Mouse (Mus musculus) testis, adult 2 months (tissue): ENCODE data around the gene Slc24a4. TPM values are rescaled to one million over a fixed set of nuclear protein-coding genes. Genes with fewer than 3 reads are reported as not detected.
A peak's percentile ranks its signal among the peaks of the same experiment; 100 is the strongest.

Source experiments
- H3K27ac ChIP-seq: fragments of 200-500 bp; 2 replicates; pipeline ENCODE4 v1.5.1; 2012; ENCODE audit warnings: low read depth, low read length; ENCODE audit not compliant: control insufficient read depth, insufficient read depth
- H3K27me3 ChIP-seq: fragments of 200-500 bp; 2 replicates; pipeline ENCODE4 v1.6.1; 2012; ENCODE audit warnings: mild to moderate bottlenecking, low read length, moderate library complexity; ENCODE audit not compliant: control insufficient read depth, insufficient read depth
- H3K36me3 ChIP-seq: fragments of 200-500 bp; 2 replicates; pipeline ENCODE4 v1.6.1; 2012; ENCODE audit warnings: mild to moderate bottlenecking, low read length; ENCODE audit not compliant: control insufficient read depth, insufficient read depth
- H3K4me1 ChIP-seq: fragments of 200-500 bp; 2 replicates; pipeline ENCODE4 v1.6.1; 2012; ENCODE audit warnings: low read length; ENCODE audit not compliant: control insufficient read depth, insufficient read depth
- H3K4me3 ChIP-seq: fragments of 200-500 bp; 2 replicates; pipeline ENCODE4 v1.5.1; 2012; ENCODE audit warnings: low read depth, mild to moderate bottlenecking, low read length, moderate library complexity, mixed read lengths; ENCODE audit not compliant: control insufficient read depth
- CTCF ChIP-seq: fragments of 200-500 bp; IDR thresholded peaks from 2 replicates; pipeline ENCODE4 v1.5.1; 2012; ENCODE audit warnings: low read depth, mild to moderate bottlenecking, inconsistent platforms, low read length, moderate library complexity; ENCODE audit not compliant: control insufficient read depth, insufficient read depth, insufficient replicate concordance
- POLR2A ChIP-seq: fragments of 200-500 bp; IDR thresholded peaks from 2 replicates; pipeline ENCODE4 v1.6.1; 2012; ENCODE audit warnings: low read depth, mild to moderate bottlenecking, inconsistent platforms, low read length, moderate library complexity; ENCODE audit not compliant: control insufficient read depth
- polyA plus RNA-seq: library from polyadenylated mRNA; depleted of rRNA; stranded (reverse); fragments of >200 nt; gene quantifications from 2 replicates; pipeline ENCODE4 v1.2.3, GENCODE M21; 2012

Slc24a4 gene
- polyA plus RNA-seq, 1 experiment, result 0.32 TPM

DNA sequence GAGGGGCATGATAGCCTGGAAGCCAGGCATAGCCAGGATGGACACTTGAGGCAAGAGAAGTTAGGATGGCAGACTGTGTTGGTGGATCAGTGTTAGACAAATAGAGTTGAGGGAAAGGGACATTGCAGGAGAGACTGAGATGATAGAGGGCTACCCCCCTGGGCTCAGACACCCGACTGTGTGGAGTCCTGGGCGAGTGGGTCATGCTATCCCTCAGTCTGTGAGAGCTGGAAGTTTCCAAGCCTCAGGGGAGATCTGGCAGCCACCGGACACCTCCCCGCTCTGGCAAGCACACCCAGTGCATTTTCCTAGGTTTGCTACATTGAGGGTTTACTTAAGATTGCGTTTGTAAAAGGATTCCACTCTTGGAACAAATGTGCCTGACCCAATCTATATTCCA is 157.2 kb downstream of the Slc24a4 start:
- H3K4me1 ChIP-seq, result peaks cover 21% of the 10 kb centered on the region
- TF ChIP-seq CTCF, result no peak
- no peak for TF ChIP-seq POLR2A
- no peaks in the 10 kb centered on the region for H3K36me3 ChIP-seq
- no peaks in the 10 kb centered on the region for H3K27me3 ChIP-seq
- H3K4me3 ChIP-seq, result no peak overlapping the region
- H3K27ac ChIP-seq, result no peak overlapping the region

DNA sequence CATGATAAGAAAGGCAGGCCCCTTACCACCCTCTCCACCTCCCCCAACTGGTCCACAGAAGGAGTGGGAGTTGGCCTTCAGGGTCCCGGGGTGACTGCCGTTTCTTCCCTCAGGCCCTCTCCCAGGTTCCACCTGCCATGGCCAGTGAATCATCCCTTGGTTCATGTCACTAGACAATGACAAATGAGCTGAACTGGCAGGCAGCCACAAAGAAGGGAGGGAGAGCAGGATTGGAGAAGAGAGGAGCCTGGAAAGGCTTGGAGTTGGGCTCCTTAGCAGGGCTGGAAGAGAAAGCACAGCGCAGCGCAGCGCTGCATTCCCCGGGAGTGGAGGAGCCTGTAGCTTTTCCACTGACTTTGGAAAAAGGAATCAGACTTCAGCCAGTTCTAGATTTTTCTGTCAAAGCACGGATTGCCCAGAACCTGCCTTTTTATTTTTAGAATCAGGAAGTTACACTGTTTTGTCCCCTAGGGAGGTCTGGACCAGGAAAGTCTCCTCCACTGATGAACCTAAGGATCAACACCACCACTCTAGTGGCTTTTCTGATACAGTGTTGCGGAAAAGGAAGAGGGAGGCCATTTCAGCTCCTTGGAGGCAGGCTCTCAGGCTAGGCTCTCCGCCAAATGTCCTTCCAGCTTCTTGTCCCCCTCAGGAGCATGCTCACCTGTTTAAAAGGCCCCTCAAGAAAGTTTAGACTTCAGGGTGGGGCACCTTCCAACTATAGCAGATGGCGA is 158.3 kb downstream of the Slc24a4 start:
- H3K4me1 ChIP-seq, result peaks cover 21% of the 10 kb centered on the region
- no peak overlapping the region for H3K4me3 ChIP-seq
- no peaks in the 10 kb centered on the region for H3K27me3 ChIP-seq
- H3K36me3 ChIP-seq, result no peaks in the 10 kb centered on the region
- no peak for TF ChIP-seq CTCF
- peak overlapping the region; percentile 56 for H3K27ac ChIP-seq

DNA sequence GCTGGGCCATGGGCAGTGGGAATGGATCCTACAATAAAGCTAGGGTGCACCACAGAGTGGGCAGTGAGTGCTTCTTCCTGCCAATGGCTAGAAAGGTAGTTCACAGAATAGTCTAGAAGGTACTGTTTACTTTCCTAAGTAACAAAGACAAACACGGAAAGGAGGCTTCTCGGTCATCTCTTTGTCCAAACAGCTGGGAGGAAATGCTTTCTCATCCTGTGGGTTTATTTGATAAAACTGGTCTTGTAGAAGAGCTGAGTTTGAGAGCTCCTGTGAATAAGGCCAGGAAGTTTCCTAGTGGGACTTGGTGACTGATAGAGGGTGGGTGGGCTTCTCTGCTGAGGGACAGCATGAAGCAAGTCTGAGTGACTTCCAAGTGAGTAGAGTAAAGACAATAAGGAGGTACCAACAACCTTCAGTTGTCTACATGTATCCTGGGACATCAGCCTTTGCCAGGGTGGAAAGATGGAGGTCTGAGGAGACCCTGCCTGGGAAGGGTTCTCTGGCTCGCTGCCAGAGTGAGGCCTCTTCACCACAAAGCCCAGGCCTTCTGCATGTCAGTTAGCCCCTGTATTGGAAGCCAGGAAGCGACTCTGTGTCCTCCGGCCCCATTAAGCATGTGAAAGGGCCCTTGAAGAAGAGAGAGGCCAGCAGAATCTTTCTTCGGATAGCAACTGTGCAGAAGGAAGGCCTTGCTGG is 159.5 kb downstream of the Slc24a4 start:
- Histone ChIP-seq H3K4me3 (no peak overlapping the region), H3K4me1 (peaks cover 18% of the 10 kb centered on the region), H3K27me3 (no peaks in the 10 kb centered on the region), H3K27ac (no peak overlapping the region), H3K36me3 (no peaks in the 10 kb centered on the region)
- no peak for TF ChIP-seq POLR2A
- TF ChIP-seq CTCF, result no peak

DNA sequence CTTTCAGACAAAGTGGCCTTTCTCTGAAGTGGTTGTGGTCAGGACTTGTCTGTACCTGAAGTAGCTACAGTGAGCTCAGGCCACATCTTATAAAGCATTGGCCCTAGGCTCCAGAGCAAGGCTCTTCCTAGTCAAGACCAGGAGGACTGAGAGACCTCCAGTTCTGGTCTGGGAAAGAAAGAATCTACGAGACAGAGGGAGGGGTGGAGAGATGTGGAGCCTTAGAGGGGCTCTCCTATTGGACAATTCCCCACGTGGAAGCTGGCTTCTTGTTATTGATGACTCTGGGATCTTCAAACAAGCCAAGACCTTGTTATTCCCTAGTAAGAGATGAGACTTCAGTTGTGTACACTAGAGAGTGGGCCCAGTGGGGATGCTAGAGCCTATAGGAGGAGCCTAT is 160.3 kb downstream of the Slc24a4 start:
- Histone ChIP-seq H3K27ac (no peak overlapping the region), H3K4me3 (no peak overlapping the region), H3K27me3 (no peaks in the 10 kb centered on the region), H3K4me1 (peaks cover 14% of the 10 kb centered on the region), H3K36me3 (no peaks in the 10 kb centered on the region)
- no peak for TF ChIP-seq POLR2A
- TF ChIP-seq CTCF, result no peak

DNA sequence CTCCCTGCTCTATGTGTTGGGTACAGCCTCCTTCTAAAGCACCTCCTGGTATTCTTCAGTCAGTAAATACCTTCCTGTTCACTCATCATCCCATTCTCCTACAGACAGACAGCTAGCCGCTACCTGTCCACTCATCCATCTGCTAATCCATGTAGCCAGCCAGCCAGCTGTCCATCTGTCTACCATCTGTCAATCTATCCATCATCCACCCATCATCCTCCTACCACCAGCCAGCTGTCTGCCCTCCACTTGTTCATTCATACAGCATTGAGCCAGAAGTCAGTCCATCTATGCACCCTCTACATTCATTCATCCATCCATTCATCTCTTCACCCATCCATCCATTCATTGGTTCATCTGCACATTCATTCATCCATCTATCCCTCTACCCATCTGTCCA is 161.0 kb downstream of the Slc24a4 start:
- Histone ChIP-seq H3K4me1 (peaks cover 12% of the 10 kb centered on the region), H3K4me3 (no peak overlapping the region), H3K27ac (no peak overlapping the region), H3K36me3 (no peaks in the 10 kb centered on the region), H3K27me3 (no peaks in the 10 kb centered on the region)
- TF ChIP-seq CTCF (no peak), POLR2A (no peak)

DNA sequence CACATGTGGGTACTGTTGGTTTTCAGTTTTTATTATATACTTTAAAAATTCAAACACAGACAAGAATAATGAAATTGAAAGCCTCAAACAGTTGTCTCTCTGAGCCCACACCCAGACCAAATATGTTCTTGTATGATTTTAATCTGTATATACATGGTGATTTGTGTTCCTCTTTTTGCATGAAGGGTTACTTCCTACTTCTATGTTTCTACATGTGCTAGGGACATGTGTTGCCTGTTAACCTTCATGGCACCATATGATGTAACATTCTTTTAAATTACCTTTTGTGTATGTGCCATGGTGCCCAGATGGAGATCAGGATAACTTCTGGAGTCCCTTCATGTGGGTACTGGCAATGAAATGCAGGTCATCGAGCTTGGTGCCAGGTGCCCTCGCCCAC is 162.1 kb downstream of the Slc24a4 start:
- no peak for TF ChIP-seq POLR2A
- TF ChIP-seq CTCF, result no peak
- Histone ChIP-seq H3K36me3 (no peaks in the 10 kb centered on the region), H3K4me3 (no peak overlapping the region), H3K27me3 (no peaks in the 10 kb centered on the region), H3K27ac (no peak overlapping the region), H3K4me1 (peaks cover 10% of the 10 kb centered on the region)

DNA sequence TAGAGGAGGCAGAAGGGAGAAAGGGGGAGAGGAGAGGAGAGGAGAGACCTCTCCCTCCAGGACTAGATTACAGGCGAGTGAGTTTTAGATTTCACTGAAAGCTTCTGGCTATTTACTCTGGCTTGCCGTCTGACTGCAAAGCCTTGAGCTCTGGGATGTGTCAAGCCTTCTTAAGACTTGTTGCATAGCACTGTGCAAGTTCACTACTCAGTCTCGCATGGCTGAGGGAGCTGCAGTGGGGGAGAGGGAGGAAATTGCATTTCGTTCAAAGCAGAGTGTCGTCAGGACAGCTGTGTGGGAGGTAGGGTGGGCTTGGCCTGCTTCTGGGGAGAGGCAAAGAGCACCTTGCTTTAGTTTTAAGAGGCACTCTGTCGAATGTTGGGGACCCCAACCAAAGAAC is 163.2 kb downstream of the Slc24a4 start:
- Histone ChIP-seq H3K27me3 (no peaks in the 10 kb centered on the region), H3K4me3 (no peak overlapping the region), H3K4me1 (peaks cover 9% of the 10 kb centered on the region), H3K36me3 (no peaks in the 10 kb centered on the region), H3K27ac (no peak overlapping the region)
- no peak for TF ChIP-seq POLR2A
- TF ChIP-seq CTCF, result no peak
